Mouse (Mus musculus) mouse embryonic stem cell (cell line): ENCODE data around the gene B3gnt4.

ENCODE experiments used
- in situ Hi-C, 2 experiments: fragments of 300-500 bp; cut with MboI; formaldehyde crosslinking; loops; 1 replicate in 1 of 2; 3 replicates in 1 of 2; pipeline ENCODE4 v1.14.3; 2019 to 2020; ENCODE audit warnings: low sequenced_read_pairs in 2 of 2, low pct_unique_long_range_greater_than_20kb in 1 of 2, mixed read lengths in 1 of 2; ENCODE audit not compliant: unreplicated experiment in 1 of 2

The B3gnt4 gene

GRCm38 (mm10) chr5:123523692-123524392 lies 13.6 kb downstream of the B3gnt4 start, which contains the start of gene Diablo:
TSS of gene Diablo (minus strand) at chr5:123524176.
- in situ Hi-C loops, result no loop called here

DNA sequence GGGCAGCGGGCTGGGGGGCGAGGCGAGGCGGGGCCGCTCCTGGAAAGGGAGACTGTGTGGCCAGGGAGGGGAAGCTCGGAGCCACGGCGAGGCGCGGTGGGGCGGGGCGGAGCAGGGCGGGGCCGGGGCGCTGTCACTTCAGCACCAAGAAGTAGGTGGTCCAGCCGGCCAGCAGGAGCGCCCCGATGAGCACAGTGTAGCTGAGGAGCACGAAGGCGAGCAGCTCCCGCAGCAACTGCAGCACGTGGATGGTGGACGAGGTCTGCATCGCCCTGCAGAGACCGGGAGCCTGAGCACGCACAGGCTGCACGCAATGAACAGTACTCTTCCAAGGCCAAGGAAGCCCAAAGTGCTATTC lies 14.1 kb downstream of the B3gnt4 start:
- in situ Hi-C loops, result no loop called here

DNA sequence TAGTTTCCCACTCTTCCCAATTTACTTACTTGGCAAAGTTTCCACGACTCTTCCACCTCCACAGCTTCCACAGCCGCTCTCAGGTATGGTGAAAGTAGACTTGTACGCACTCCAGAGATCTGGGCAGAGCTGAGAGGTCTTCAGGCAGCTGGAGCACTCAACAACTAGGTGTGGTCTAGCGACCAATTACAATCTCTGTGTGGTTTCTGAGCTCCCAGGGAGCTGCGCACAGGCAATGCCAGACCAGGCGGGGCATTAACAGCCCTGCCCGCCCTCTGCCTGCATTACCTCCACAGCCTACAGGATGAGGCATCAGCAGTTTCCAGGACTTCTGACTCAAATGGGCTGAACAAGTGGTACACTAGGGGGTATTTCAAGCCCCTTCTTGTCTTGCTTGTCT lies 15.0 kb downstream of the B3gnt4 start, which contains the start of gene Gm49027:
Gene Gm49027 (minus strand): TSS at position 208 of the 400 bp plus-strand sequence.
- in situ Hi-C loops, result no loop called here

DNA sequence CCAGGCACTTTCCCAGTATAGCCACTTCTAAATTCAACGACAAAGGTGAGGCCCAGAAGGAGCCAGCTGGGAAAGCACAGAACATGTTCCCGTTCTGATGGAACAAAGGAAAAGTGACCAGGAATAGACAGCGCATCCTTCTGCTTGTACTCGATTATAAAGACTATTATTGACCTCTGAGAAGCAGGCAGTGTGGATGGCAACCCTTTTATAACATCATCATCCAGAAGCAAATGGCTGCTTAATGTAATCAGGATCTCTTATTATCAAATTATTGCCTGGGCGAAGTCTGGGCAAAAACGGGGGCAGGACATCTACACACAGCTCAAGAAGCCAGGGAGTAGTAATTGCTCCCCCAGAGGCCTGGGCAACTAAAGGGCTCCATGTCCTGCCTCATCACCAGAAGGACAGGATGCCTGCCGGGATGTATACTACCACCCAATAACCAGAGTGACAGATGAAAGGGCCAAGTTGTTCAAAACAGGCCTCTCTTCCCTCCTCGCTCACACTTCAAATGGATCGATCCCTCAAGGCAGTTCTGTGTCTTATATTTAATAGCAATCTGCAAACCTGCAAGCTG lies 15.7 kb downstream of the B3gnt4 start:
- in situ Hi-C loops, result no loop called here

DNA sequence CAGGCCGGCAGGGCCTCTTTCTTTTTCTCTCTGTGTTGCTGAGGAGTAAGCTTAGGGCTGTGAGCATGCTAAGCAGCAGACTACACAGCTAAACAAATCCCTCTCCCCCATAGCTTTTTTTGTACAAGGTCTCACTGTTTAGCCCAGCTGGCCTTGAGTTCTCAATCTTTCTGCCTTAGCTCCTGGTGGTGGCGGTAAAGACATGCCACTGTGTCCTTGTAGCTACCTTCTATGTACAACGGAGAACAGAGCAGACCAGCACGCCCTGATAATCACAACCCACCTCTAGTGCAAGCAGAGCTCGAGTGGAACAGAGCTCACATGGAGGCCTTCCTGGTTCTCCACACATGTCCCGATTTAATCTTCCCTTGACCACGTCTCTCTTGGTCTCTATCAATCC lies 18.4 kb downstream of the B3gnt4 start:
- in situ Hi-C loops, result no loop called here

GRCm38 (mm10) chr5:123530056-123530455 lies 19.8 kb downstream of the B3gnt4 start:
- in situ Hi-C loops, result no loop called here

GRCm38 (mm10) chr5:123533801-123534200 lies 23.5 kb downstream of the B3gnt4 start:
- in situ Hi-C loops, result no loop called here

DNA sequence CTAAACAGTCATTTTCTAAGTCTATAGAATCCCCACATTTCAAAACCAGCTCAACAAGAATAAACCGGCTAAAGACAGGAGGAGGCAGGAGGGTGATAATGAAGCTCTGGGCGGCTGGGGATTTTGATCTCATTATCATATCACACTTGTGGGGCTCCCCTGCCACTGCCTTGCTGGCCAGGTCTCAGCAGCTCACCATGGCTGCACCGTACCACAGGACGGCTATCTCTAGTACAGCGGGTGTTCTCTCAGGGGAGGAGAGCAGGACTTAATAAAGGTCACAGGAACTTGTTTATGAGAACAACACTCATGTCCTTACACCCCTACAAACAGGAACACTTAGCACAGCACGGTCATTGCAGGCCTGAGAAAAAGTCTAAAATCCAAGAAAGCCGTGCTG lies 45.4 kb downstream of the B3gnt4 start:
- in situ Hi-C loops, result no loop called here

GRCm38 (mm10) chr5:123556451-123556850 lies 46.2 kb downstream of the B3gnt4 start:
- in situ Hi-C loops, result no loop called here

- in situ Hi-C loops, result no loop called here
Measured at GRCm38 (mm10) chr5:123559588-123559987, 49.3 kb downstream of the B3gnt4 start.

DNA sequence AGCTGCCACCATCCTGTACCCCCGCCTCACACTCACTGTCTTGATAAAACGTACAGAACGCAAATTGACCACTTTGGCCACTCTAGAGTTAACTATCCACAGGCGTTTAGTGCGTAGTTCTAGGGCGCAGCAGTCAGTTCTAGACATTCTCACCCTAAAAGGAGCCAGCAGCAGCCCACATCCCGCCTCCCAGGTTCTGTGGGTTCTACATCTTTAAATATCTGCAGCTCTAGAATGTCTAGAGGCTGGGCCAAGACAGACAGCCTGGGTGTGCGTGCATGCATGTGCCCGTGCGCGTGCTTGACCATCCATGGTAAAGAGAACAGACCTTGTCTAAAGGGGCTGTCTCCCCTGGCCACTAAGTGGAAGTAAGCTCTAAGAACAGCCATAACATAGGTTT lies 50.9 kb downstream of the B3gnt4 start:
- in situ Hi-C loops, result no loop called here
